Mouse (Mus musculus) liver, embryonic 14.5 days (tissue): Measurements from ENCODE around the gene Il13ra1. TPM values are rescaled to one million over a fixed set of nuclear protein-coding genes. Genes with fewer than 3 reads are reported as not detected.

Source experiments
- ATAC-seq: fragments of 200-750 bp; cut with Nextera tagmentation; 2 replicates; pipeline ENCODE4 v1.8.0; 2017; ENCODE audit warnings: moderate number of reproducible peaks, mild to moderate bottlenecking, moderate library complexity; ENCODE audit not compliant: insufficient read depth
- DNase-seq, 3 experiments: peaks; one replicate each; pipeline ENCODE4 v3.0.0-alpha.2; 2012 to 2013; ENCODE audit warnings: low read depth in 3 of 3, low spot score in 3 of 3
- H3K27ac ChIP-seq: fragments of 300-500 bp; sonication (generic); 2 replicates; pipeline ENCODE4 v1.5.1; 2014; ENCODE audit warnings: moderate library complexity, mild to moderate bottlenecking, control low read depth, inconsistent platforms
- H3K27me3 ChIP-seq: fragments of 300-500 bp; sonication (generic); 2 replicates; pipeline ENCODE4 v1.6.1; 2014; ENCODE audit warnings: mild to moderate bottlenecking, low read length, moderate library complexity; ENCODE audit not compliant: control insufficient read depth, insufficient read depth
- H3K36me3 ChIP-seq: fragments of 300-500 bp; sonication (generic); replicated peaks from 2 replicates; pipeline ENCODE4 v1.6.1; 2014; ENCODE audit warnings: low read depth; ENCODE audit not compliant: control insufficient read depth, insufficient read depth
- H3K4me1 ChIP-seq, 2 experiments: fragments of 200-500 bp in 1 of 2; fragments of 300-500 bp in 1 of 2; sonication (generic) in 1 of 2; replicated peaks; 2 replicates each; pipeline ENCODE4 v1.6.1; 2012 to 2014; ENCODE audit warnings: antibody characterized with exemption in 1 of 2, inconsistent platforms in 1 of 2, low read length in 1 of 2; ENCODE audit not compliant: control insufficient read depth in 2 of 2, insufficient read depth in 2 of 2
- H3K4me2 ChIP-seq: fragments of 300-500 bp; sonication (generic); 2 replicates; pipeline ENCODE4 v1.6.1; 2014; ENCODE audit warnings: low read depth, mild to moderate bottlenecking, control low read depth, moderate library complexity
- H3K4me3 ChIP-seq, 2 experiments: fragments of 200-500 bp in 1 of 2; fragments of 300-500 bp in 1 of 2; sonication (generic) in 1 of 2; 2 replicates each; pipeline ENCODE4 v1.5.1; 2012 to 2014; ENCODE audit warnings: low read depth in 2 of 2, low read length in 2 of 2, mild to moderate bottlenecking in 2 of 2, control low read depth in 1 of 2, inconsistent platforms in 1 of 2, moderate library complexity in 1 of 2; ENCODE audit not compliant: insufficient read depth in 1 of 2
- H3K9ac ChIP-seq: fragments of 300-500 bp; sonication (generic); replicated peaks from 2 replicates; pipeline ENCODE4 v1.6.1; 2014; ENCODE audit warnings: mild to moderate bottlenecking, control low read depth, moderate library complexity
- H3K9me3 ChIP-seq: fragments of 300-500 bp; sonication (generic); 2 replicates; pipeline ENCODE4 v1.6.1; 2016; ENCODE audit warnings: low read length, mixed read lengths; ENCODE audit not compliant: control insufficient read depth
- CTCF ChIP-seq: IDR thresholded peaks from 2 replicates; pipeline ENCODE4 v1.5.1; 2016; ENCODE audit warnings: antibody characterized with exemption, low read depth, control low read depth
- EP300 ChIP-seq: IDR thresholded peaks from 2 replicates; pipeline ENCODE4 v1.6.1; 2016; ENCODE audit warnings: antibody characterized with exemption, low read depth
- WGBS: fragments of 180-500 bp; shearing (Covaris S2); extraction: QIAGEN DNeasy Blood & Tissue Kit; methylation state at CpG from one replicate; pipeline ENCODE4 v1.1.7; 2014; ENCODE audit not compliant: insufficient replicate concordance; 5-methylcytosine and 5-hydroxymethylcytosine counted together
- polyA plus RNA-seq, 2 experiments: library from polyadenylated mRNA; depleted of rRNA in 1 of 2; stranded (reverse) in 1 of 2; unstranded in 1 of 2; fragments of >200 nt; fragmentation: Nextera tagmentation in 1 of 2; extraction: Ambion mirVana in 1 of 2; gene quantifications; 2 replicates each; pipeline versions ENCODE4 v1.2.1 to v1.2.3; 2012 to 2014

Gene Il13ra1
- polyA plus RNA-seq, 2 experiments: 1.5 to 5.0 TPM

DNA sequence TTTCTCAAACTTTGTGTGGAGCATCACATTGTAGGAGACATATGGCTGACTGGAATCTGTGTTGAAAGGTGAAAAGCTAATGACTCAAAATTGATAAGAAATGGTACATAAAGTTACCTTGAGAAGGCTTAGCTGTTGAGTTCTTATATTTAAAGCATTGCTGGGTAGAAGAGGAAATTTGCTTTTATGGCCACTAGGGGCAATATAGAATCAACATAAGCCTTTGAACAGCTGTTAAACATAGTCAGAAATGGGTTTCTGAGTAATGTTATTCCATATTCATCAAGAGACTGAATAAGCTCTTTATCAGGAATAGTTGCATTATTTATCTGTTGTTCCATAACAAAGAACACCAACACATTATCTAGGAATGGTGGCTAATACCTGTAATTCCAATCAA is 38.2 kb downstream of the Il13ra1 start:
- DNase-seq: no peak
- H3K36me3 ChIP-seq: no peaks in the 10 kb centered on the region
- no peak overlapping the region for H3K4me3 ChIP-seq
- H3K9me3 ChIP-seq: no peaks in the 10 kb centered on the region
- no peak overlapping the region for H3K27ac ChIP-seq
- H3K4me1 ChIP-seq: no peaks in the 10 kb centered on the region
- ATAC-seq: no peak
- H3K4me2 ChIP-seq: no peak overlapping the region
- H3K9ac ChIP-seq: no peak overlapping the region
- TF ChIP-seq CTCF (no peak), EP300 (no peak)
- no peaks in the 10 kb centered on the region for H3K27me3 ChIP-seq

DNA sequence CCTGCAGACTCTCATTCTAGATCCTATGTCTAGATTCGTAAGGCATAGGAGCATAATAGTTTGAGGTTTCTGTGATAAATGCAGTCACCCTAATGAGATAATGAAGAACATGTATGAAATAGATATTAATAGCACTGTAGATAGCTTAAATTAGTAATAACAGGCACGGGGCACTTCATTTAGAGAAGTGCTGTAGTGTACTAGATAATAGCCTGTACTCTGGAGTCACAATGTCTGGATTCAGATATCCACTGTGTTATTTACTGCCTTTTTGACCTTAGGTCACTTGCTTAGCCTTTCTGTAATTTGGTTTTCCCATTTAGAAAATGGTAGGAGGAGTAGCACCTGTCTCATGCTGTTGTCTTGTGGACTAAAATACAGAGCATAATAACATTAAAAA is 44.8 kb downstream of the Il13ra1 start:
- WGBS: 30% methylated on average over 2 of the region's 2 CpGs
- Histone ChIP-seq H3K9me3 (no peaks in the 10 kb centered on the region), H3K4me2 (no peak overlapping the region), H3K36me3 (no peaks in the 10 kb centered on the region), H3K4me3 (no peak overlapping the region), H3K9ac (no peak overlapping the region), H3K27me3 (no peaks in the 10 kb centered on the region), H3K4me1 (no peaks in the 10 kb centered on the region), H3K27ac (no peak overlapping the region)
- TF ChIP-seq CTCF (no peak), EP300 (no peak)
- ATAC-seq: no peak
- no peak for DNase-seq

DNA sequence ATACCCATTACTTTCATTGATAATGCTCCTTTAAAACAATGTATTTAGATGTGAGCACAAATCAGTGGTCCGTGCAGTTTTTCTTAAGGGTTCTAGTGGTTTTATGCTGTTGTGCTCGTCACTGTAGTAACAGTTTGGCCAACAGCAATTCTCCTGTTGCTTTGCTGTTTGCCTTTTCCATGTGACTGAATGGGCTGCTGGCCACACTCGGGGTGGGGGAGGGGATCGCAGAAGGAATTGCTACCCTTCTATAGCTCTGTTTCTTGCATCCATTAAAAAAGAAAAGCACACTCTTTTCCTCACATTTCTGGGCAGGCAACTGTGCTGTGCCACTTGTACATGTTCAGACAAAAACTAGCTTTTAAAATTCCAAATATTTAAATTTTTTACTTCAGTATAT is 49.7 kb downstream of the Il13ra1 start:
- Histone ChIP-seq H3K9ac (no peak overlapping the region), H3K4me3 (no peak overlapping the region), H3K9me3 (no peaks in the 10 kb centered on the region), H3K27ac (no peak overlapping the region), H3K27me3 (no peaks in the 10 kb centered on the region), H3K4me2 (no peak overlapping the region), H3K4me1 (no peaks in the 10 kb centered on the region), H3K36me3 (no peaks in the 10 kb centered on the region)
- no peak for TF ChIP-seq CTCF
- no peak for TF ChIP-seq EP300
- WGBS: 30% methylated on average over 4 of the region's 4 CpGs
- ATAC-seq (no peak), DNase-seq (no peak)

DNA sequence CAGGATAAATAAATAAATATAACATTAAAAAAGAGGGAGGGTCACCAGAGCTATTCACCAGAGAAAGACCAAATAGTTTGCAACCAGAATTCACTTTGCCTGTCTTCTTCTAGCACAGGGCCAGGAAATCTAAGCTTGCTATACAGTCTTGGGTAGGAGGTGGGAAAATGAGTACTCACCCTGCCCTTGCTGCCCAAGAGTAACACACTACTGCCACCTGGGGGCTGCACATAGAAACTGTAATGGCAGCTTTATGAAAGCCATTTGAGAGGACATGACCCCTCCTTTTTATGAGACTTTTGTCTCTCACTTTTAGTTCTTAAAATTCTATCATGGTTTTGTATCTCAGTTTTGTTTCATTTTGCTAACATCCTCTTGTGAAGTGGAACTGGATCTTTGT is 71.7 kb downstream of the Il13ra1 start:
- H3K4me1 ChIP-seq: no peaks in the 10 kb centered on the region
- H3K4me3 ChIP-seq: no peak overlapping the region
- H3K9me3 ChIP-seq: no peaks in the 10 kb centered on the region
- no peak for DNase-seq
- no peaks in the 10 kb centered on the region for H3K36me3 ChIP-seq
- no peaks in the 10 kb centered on the region for H3K27me3 ChIP-seq
- H3K9ac ChIP-seq: no peak overlapping the region
- H3K27ac ChIP-seq: no peak overlapping the region
- no peak for ATAC-seq
- no peak overlapping the region for H3K4me2 ChIP-seq
- TF ChIP-seq EP300 (no peak), CTCF (peak; percentile 34; the same call in 1 of the 2 replicates)

DNA sequence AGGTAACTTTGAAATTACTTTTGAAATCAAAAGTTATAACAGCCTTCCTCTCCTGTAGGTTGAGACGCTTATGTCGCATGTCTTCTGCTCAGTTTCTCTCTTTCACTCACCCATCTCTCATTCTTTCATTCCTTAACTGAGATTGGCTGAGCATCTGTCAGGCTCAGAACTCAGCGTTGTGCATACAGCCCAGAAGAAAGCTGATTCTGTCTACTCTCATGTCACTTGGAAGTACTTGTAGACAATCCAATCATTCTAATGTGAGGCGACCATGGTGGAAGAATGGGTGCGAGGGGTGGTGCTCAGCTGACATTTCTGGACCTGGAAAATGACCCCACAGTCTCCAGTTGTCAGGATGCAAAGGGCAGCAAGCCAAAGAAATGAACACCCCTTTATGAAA is 74.1 kb downstream of the Il13ra1 start:
- no peaks in the 10 kb centered on the region for H3K9me3 ChIP-seq
- ATAC-seq: no peak
- no peak overlapping the region for H3K9ac ChIP-seq
- no peak overlapping the region for H3K4me3 ChIP-seq
- 49% methylated on average over 5 of the region's 5 CpGs for WGBS
- DNase-seq: no peak
- TF ChIP-seq CTCF (no peak), EP300 (no peak)
- H3K27me3 ChIP-seq: no peaks in the 10 kb centered on the region
- no peak overlapping the region for H3K4me2 ChIP-seq
- no peaks in the 10 kb centered on the region for H3K36me3 ChIP-seq
- no peaks in the 10 kb centered on the region for H3K4me1 ChIP-seq
- no peak overlapping the region for H3K27ac ChIP-seq

DNA sequence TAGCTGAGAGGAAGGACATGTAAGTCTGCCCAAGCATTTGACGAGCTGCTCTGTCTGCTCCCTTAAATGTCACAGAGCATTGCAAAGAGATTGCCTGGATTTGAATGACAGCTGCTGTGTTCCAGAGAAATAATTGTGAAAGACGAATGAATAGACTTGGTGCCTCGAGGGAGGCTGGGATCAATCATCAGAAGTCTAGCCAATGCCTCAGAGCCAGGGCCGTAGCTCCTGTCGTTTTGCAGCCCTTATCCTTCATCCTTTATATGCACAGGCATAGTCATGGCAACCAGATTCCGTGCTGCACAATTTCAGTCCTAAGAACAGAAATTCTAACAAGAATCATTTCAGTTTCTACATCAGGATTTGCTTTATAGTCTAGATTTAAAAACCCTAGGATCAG is 74.5 kb downstream of the Il13ra1 start:
- DNase-seq (no peak), ATAC-seq (no peak)
- TF ChIP-seq EP300 (no peak), CTCF (no peak)
- Histone ChIP-seq H3K9ac (no peak overlapping the region), H3K36me3 (no peaks in the 10 kb centered on the region), H3K4me1 (no peaks in the 10 kb centered on the region), H3K4me3 (no peak overlapping the region), H3K9me3 (no peaks in the 10 kb centered on the region), H3K27me3 (no peaks in the 10 kb centered on the region), H3K4me2 (no peak overlapping the region), H3K27ac (no peak overlapping the region)
- 46% methylated on average over 6 of the region's 6 CpGs for WGBS
